21 mouse cellular contexts compared by ENCODE assay signal in the genomic region with DNA sequence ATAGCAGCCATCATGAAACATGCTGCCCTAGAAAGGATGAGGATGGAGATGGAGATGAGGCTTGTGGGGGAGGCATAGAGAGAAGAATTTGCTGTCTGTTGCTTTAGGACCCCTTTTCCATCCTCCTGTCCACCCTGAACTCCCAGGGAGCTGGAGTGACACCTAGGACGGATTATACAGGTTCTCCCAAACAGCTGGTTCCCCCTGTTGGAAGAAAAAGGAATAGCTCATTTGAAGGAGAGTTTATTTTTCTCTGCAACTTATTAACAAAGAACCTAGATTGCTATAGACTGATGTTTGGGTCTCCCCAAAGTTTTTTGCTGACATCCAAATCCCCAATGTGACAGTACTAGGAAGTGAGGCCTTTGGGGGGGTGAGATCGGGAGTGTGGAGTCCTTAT. TPM values are rescaled to one million over a fixed set of nuclear protein-coding genes. Genes with fewer than 3 reads are reported as not detected.
DNase-seq lines count a peak whose midpoint lies in the region; ATAC-seq and TF ChIP-seq lines count a peak whose summit lies in the region.
"Had no signal": no experiment of that assay in that cellular context is flagged by ENCODE, and none has a peak within 500 bp of the region (broad histone marks: within the 10 kb centered on the region; RNA-seq: fewer than 3 reads in every experiment).

No protein-coding gene starts in this region.

- peak; percentile 8 for DNase-seq in embryo, embryonic 10 days (ENCODE audit: low spot score)
- DNase-seq in embryo, embryonic 9.5 days (ENCODE audit: extremely low spot score): no peak
- DNase-seq in kidney, postnatal 0 days (ENCODE audit: low spot score): peak; percentile 21
- no peak for DNase-seq in kidney, adult 18-20 months
- DNase-seq in testis, postnatal 10 days (ENCODE audit: low spot score): no peak
- DNase-seq in stomach, postnatal 0 days (ENCODE audit: low spot score): no peak
- no peak for DNase-seq in T-cell, adult 2 months (ENCODE audit: low spot score)
- DNase-seq: adrenal gland, postnatal 14 days; cerebellum, adult 9-10 months; forebrain, postnatal 0 days; gastrocnemius, postnatal 14 days; spleen, adult 18-20 months had no signal

- H3K9ac ChIP-seq in kidney, postnatal 0 days (ENCODE audit: low read depth, low read length): no peak overlapping the region
- no peak overlapping the region for H3K9ac ChIP-seq in stomach, postnatal 0 days (ENCODE audit: low read length)
- H3K9ac ChIP-seq: forebrain, postnatal 0 days; heart, embryonic 12.5 days; intestine, embryonic 15.5 days; limb, embryonic 12.5 days had no signal

- TF ChIP-seq CTCF in kidney, postnatal 0 days (IDR thresholded peaks at IDR 0.05; ENCODE audit: low read depth): peak; percentile 48; the same call in 1 of the 2 replicates
- no peak for TF ChIP-seq CTCF in testis, adult 2 months (IDR thresholded peaks at IDR 0.05; ENCODE audit: control insufficient read depth, insufficient read depth, insufficient replicate concordance, low read depth, low read length)
- peak; percentile 49 for TF ChIP-seq CTCF in stomach, postnatal 0 days (IDR thresholded peaks at IDR 0.05; ENCODE audit: low read depth)

- peaks cover 5% of the 10 kb centered on the region; the same call in 1 of the 2 replicates for H3K4me1 ChIP-seq in kidney, postnatal 0 days (replicated peaks; ENCODE audit: insufficient read depth, low read length)
- peaks cover 16% of the 10 kb centered on the region for H3K4me1 ChIP-seq in testis, adult 2 months (ENCODE audit: control insufficient read depth, insufficient read depth, low read length)
- peaks cover 4% of the 10 kb centered on the region; the same call in 1 of the 2 replicates for H3K4me1 ChIP-seq in stomach, postnatal 0 days (replicated peaks; ENCODE audit: control insufficient read depth, insufficient read depth)

- H3K4me2 ChIP-seq in kidney, postnatal 0 days (ENCODE audit: low read length): no peak overlapping the region
- H3K4me2 ChIP-seq in stomach, postnatal 0 days (replicated peaks; ENCODE audit: low read depth): no peak overlapping the region
- H3K4me2 ChIP-seq: heart, embryonic 12.5 days; intestine, embryonic 15.5 days; limb, embryonic 12.5 days had no signal

- H3K4me3 ChIP-seq in kidney, postnatal 0 days (replicated peaks; ENCODE audit: low read depth, low read length): no peak overlapping the region
- peak overlapping the region; percentile 33 for H3K4me3 ChIP-seq in testis, adult 2 months (ENCODE audit: control insufficient read depth, low read depth, low read length)
- H3K4me3 ChIP-seq in stomach, postnatal 0 days (ENCODE audit: low read depth, low read length): no peak overlapping the region
- H3K4me3 ChIP-seq: heart, embryonic 12.5 days; intestine, embryonic 15.5 days; limb, embryonic 12.5 days; megakaryocyte, embryonic 14.5 days had no signal

- no peak for ATAC-seq in kidney, postnatal 0 days (replicated peaks; ENCODE audit: low FRiP score, low read depth)
- ATAC-seq in stomach, postnatal 0 days (ENCODE audit: low FRiP score, low TSS enrichment): no peak
- ATAC-seq: forebrain, postnatal 0 days; intestine, embryonic 15.5 days had no signal

- WGBS in kidney, postnatal 0 days: 23% methylated on average over 2 of the region's 2 CpGs
- WGBS in stomach, postnatal 0 days: 40% methylated on average over 2 of the region's 2 CpGs

- no peaks in the 10 kb centered on the region; the same call in 1 of the 2 replicates for H3K27me3 ChIP-seq in kidney, postnatal 0 days (ENCODE audit: insufficient read depth, low read length)
- no peaks in the 10 kb centered on the region for H3K27me3 ChIP-seq in testis, adult 2 months (ENCODE audit: control insufficient read depth, insufficient read depth, low read length)
- H3K27me3 ChIP-seq in stomach, postnatal 0 days (ENCODE audit: control insufficient read depth, insufficient read depth, low read length): no peaks in the 10 kb centered on the region
- H3K27me3 ChIP-seq: intestine, embryonic 15.5 days had no signal

- H3K36me3 ChIP-seq in kidney, postnatal 0 days (ENCODE audit: insufficient read depth, low read length): no peaks in the 10 kb centered on the region
- peaks cover 4% of the 10 kb centered on the region for H3K36me3 ChIP-seq in testis, adult 2 months (ENCODE audit: control insufficient read depth, insufficient read depth, low read length)
- H3K36me3 ChIP-seq in stomach, postnatal 0 days (ENCODE audit: control insufficient read depth, insufficient read depth, low read length): no peaks in the 10 kb centered on the region
- H3K36me3 ChIP-seq: intestine, embryonic 15.5 days had no signal

- no peak for TF ChIP-seq EP300 in stomach, postnatal 0 days (optimal IDR thresholded peaks at IDR 0.05)

- H3K9me3 ChIP-seq in kidney, postnatal 0 days (replicated peaks; ENCODE audit: low read length): no peaks in the 10 kb centered on the region
- H3K9me3 ChIP-seq in stomach, postnatal 0 days (ENCODE audit: control insufficient read depth, low read length): no peaks in the 10 kb centered on the region
- H3K9me3 ChIP-seq: heart, embryonic 12.5 days; intestine, embryonic 15.5 days; limb, embryonic 12.5 days; megakaryocyte, embryonic 14.5 days had no signal

- H3K27ac ChIP-seq in kidney, postnatal 0 days: no peak overlapping the region
- H3K27ac ChIP-seq in testis, adult 2 months (ENCODE audit: control insufficient read depth, insufficient read depth, low read depth, low read length): no peak overlapping the region
- H3K27ac ChIP-seq in stomach, postnatal 0 days (replicated peaks): no peak overlapping the region
- H3K27ac ChIP-seq: intestine, embryonic 15.5 days; limb, embryonic 12.5 days had no signal

- TF ChIP-seq POLR2A in testis, adult 2 months (IDR thresholded peaks at IDR 0.05; ENCODE audit: control insufficient read depth, low read depth, low read length): no peak

RNA-seq across cellular contexts. Expression of a gene that starts 2.1 kb away (rescaled TPM):
- polyA plus RNA-seq in kidney, postnatal 0 days (2015; fragmentation: Nextera tagmentation; extraction: Ambion mirVana): 89.6 and 93.1 TPM in 2 replicates
- polyA plus RNA-seq in testis, adult 2 months (2012; rRNA removed): 44.8 and 48.6 TPM in 2 replicates
- polyA plus RNA-seq in stomach, postnatal 0 days (2015; fragmentation: Nextera tagmentation; extraction: Ambion mirVana): 54.3 and 60.3 TPM in 2 replicates

RNA-seq across cellular contexts. Expression of a gene that starts 12.7 kb away (rescaled TPM):
- 23.7 and 24.1 TPM in 2 replicates for polyA plus RNA-seq in kidney, postnatal 0 days (2015; fragmentation: Nextera tagmentation; extraction: Ambion mirVana)
- polyA plus RNA-seq in testis, adult 2 months (2012; rRNA removed): 6.8 and 6.9 TPM in 2 replicates
- 13.0 and 13.6 TPM in 2 replicates for polyA plus RNA-seq in stomach, postnatal 0 days (2015; fragmentation: Nextera tagmentation; extraction: Ambion mirVana)

RNA-seq across cellular contexts. Expression of a gene that starts 41.1 kb away (rescaled TPM):
- 43.3 and 47.5 TPM in 2 replicates for polyA plus RNA-seq in kidney, postnatal 0 days (2015; fragmentation: Nextera tagmentation; extraction: Ambion mirVana)
- polyA plus RNA-seq in testis, adult 2 months (2012; rRNA removed): 11.8 and 18.3 TPM in 2 replicates
- polyA plus RNA-seq in stomach, postnatal 0 days (2015; fragmentation: Nextera tagmentation; extraction: Ambion mirVana): 21.3 and 23.7 TPM in 2 replicates

RNA-seq across cellular contexts. Expression of a gene that starts 43.9 kb away (rescaled TPM):
- 0.08 TPM in 1 of 2 replicates, not detected in the other for polyA plus RNA-seq in kidney, postnatal 0 days (2015; fragmentation: Nextera tagmentation; extraction: Ambion mirVana)
- 9.2 and 11.5 TPM in 2 replicates for polyA plus RNA-seq in testis, adult 2 months (2012; rRNA removed)
- polyA plus RNA-seq in stomach, postnatal 0 days (2015; fragmentation: Nextera tagmentation; extraction: Ambion mirVana): not detected in 2 replicates
- polyA plus RNA-seq: embryonic facial prominence, embryonic 11.5 days; heart, embryonic 12.5 days; intestine, embryonic 15.5 days; limb, embryonic 12.5 days; lung, embryonic 16.5 days; stomach, embryonic 16.5 days had no signal

RNA-seq across cellular contexts. Expression of a gene that starts 54.7 kb away (rescaled TPM):
- polyA plus RNA-seq in kidney, postnatal 0 days (2015; fragmentation: Nextera tagmentation; extraction: Ambion mirVana): 0.28 and 0.66 TPM in 2 replicates
- polyA plus RNA-seq in testis, adult 2 months (2012; rRNA removed): 7.1 and 9.0 TPM in 2 replicates
- 0.05 and 0.10 TPM in 2 replicates for polyA plus RNA-seq in stomach, postnatal 0 days (2015; fragmentation: Nextera tagmentation; extraction: Ambion mirVana)
- polyA plus RNA-seq: heart, embryonic 12.5 days; large intestine, adult 2 months; limb, embryonic 12.5 days had no signal

Comparison
In these comparisons a context has a peak if more than half of its experiments do, and no peak if none do; other contexts are left out.
1. DNase-seq: peak in embryo, embryonic 10 days (single experiment) and kidney, postnatal 0 days (single experiment); none in embryo, embryonic 9.5 days (single experiment), kidney, adult 18-20 months (single experiment), testis, postnatal 10 days (single experiment), stomach, postnatal 0 days (single experiment) and T-cell, adult 2 months (single experiment).